Mouse (Mus musculus) heart, postnatal 10 days (tissue): Measurements from ENCODE around the gene Cacna1g. TPM values are rescaled to one million over a fixed set of nuclear protein-coding genes. Genes with fewer than 3 reads are reported as not detected.
"Not testable (repeated sequence)": the region's sequence is repeated elsewhere in the genome, so short reads cannot be mapped to it uniquely, and the experiment has no call there.

Source experiments
- DNase-seq, 2 experiments: peaks; one replicate each; pipeline ENCODE4 v3.0.0; 2021
- intact Hi-C: fragments of 180-260 bp; cut with DNase I; formaldehyde crosslinking; loops from one replicate; pipeline ENCODE4 v1.15.1; 2025
- total RNA-seq, 2 experiments: library from RNA; stranded (reverse); gene quantifications; 2 replicates each; pipeline ENCODE4 v1.2.3; 2021

The Cacna1g gene
- total RNA-seq, 2 experiments from 2014 or later: 33.4 to 41.3 TPM

GRCm38 (mm10) chr11:94412562-94412961, 61.4 kb downstream of the Cacna1g start:
- intact Hi-C loops: loop anchor here (5.0 kb wide), 1 partner anchor 130 kb away; no protein-coding TSS in a partner anchor
- DNase-seq: no peak

DNA sequence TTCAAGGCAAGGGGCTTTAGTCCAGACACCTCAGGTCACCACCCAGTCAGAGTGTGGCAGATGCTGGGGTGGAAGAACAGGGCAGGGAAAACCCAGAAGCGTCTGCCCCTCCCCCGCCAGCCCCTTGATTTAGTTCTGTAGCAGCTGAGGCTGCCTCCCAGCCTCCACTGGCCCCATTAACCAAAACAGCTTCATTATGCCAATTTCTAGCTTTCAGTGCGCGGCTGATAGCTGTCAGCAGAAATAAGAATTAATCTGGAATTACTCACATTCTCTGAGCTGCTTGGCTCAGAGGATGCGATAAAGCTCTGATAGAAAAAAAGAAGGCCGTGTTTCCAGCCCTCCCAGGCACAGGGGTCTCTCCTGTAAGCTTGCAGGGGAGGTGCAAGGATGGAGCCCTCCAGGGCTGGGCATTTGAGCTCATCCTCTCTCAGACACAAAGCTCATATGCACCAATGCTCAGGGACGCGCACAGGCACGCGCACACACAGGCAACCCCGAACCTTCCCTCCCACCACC, 66.1 kb downstream of the Cacna1g start:
- intact Hi-C loops: loop anchor here (10.0 kb wide), 2 partner anchors 173 to 283 kb away; no protein-coding TSS in a partner anchor

DNA sequence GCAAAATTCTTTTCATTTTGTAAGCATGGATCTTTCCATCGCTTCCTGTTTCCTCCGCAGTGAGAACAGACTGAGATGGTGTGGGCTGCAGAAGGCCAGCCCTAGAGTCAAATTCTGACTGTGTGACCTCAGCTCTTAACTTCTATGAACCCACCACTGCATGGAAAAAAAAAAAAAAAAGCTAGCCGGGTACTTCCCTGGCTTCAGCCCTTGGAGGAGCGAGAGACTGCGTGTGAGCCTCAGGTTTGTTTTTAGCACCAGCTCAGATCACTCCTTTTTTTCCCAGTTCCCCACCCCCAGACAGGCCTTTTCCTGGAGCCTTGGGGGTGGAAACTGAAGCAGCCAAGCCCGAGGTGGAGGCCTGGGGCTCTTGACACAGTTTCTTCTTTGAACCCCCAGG, 68.7 kb downstream of the Cacna1g start:
- intact Hi-C loops: loop anchor here (2.0 to 10.0 kb wide), 3 partner anchors 65 to 281 kb away; no protein-coding TSS in a partner anchor
- no peak for DNase-seq

More for the DNA sequence above, 66.1 kb downstream of the Cacna1g start:
- DNase-seq: no peak

- peak; percentile 81 to 91 for DNase-seq
- intact Hi-C loops: loop anchor here (1.0 to 10.0 kb wide), 4 partner anchors 64 to 280 kb away; no protein-coding TSS in a partner anchor
These were observed 69.2 kb downstream of the Cacna1g start for GRCm38 (mm10) chr11:94404641-94405260.

- no peak for DNase-seq
- intact Hi-C loops: loop anchor here (1.0 to 10.0 kb wide), 4 partner anchors 63 to 279 kb away; no protein-coding TSS in a partner anchor
These were observed 69.8 kb downstream of the Cacna1g start for GRCm38 (mm10) chr11:94404178-94404577.

DNA sequence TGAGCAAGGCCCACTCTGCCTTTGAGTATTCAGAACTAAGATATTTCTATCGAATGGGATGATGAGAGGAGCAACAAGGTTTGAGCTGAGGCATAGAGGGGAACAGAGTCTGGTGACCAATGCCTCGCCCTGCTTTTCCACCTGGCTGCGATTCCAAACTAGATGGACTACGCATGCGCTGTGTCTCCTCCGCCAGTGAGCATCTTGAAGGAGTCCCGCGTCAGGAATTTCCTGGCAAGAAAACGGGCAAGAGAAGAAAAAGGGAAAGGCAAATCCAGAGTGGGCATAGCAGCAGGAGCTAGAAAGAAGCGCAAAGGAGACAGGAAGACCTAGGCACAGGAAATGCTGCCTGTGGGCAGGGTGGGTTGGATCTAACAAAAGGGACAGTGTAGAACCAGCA, 70.2 kb downstream of the Cacna1g start:
- intact Hi-C loops: loop anchor here (1.0 to 10.0 kb wide), 4 partner anchors 63 to 279 kb away; no protein-coding TSS in a partner anchor
- no peak for DNase-seq

GRCm38 (mm10) chr11:94402731-94403130, 71.3 kb downstream of the Cacna1g start:
- no peak for DNase-seq
- intact Hi-C loops: loop anchor here (10.0 kb wide), 2 partner anchors 168 to 278 kb away; no protein-coding TSS in a partner anchor

GRCm38 (mm10) chr11:94402029-94402428, 72.0 kb downstream of the Cacna1g start:
- intact Hi-C loops: loop anchor here (10.0 kb wide), 2 partner anchors 167 to 277 kb away; no protein-coding TSS in a partner anchor
- DNase-seq: not testable (repeated sequence)

- DNase-seq: no peak
- intact Hi-C loops: loop anchor here (10.0 kb wide), 2 partner anchors 166 to 276 kb away; no protein-coding TSS in a partner anchor
These were observed 73.0 kb downstream of the Cacna1g start for GRCm38 (mm10) chr11:94400996-94401395.

DNA sequence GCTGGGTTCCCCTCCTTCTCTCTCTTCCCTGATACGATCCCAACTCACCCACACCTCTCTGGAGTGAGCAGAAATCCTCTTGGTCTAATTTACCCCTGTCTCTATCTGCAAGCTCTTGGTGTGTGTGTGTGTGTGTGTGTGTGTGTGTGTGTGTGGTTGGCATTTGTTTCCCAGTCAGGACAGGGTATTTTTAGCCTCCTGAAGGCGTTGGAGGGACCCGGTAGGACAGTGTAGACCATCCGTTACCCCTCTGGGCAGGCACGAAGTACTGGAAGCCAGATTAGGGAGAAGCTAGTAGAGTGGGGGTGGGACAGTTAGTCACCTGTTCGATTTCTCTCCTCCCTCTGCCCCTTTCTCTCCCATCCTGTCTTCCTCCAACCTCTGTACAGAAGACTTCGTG, 79.9 kb downstream of the Cacna1g start:
- peak in 1 of 2 experiments; percentile 24 for DNase-seq
- intact Hi-C loops: no loop called here

- intact Hi-C loops: loop anchor here (2.0 kb wide), 1 partner anchor 39 kb away; no protein-coding TSS in a partner anchor
- not testable (repeated sequence) for DNase-seq
These were observed 80.5 kb downstream of the Cacna1g start for GRCm38 (mm10) chr11:94393490-94393889.

GRCm38 (mm10) chr11:94392672-94393109, 81.3 kb downstream of the Cacna1g start, which contains the start of gene Abcc3:
Gene Abcc3 (minus strand): TSS chr11:94392997.
- intact Hi-C loops: loop anchor here (2.0 kb wide), 1 partner anchor 38 kb away; no protein-coding TSS in a partner anchor

DNA sequence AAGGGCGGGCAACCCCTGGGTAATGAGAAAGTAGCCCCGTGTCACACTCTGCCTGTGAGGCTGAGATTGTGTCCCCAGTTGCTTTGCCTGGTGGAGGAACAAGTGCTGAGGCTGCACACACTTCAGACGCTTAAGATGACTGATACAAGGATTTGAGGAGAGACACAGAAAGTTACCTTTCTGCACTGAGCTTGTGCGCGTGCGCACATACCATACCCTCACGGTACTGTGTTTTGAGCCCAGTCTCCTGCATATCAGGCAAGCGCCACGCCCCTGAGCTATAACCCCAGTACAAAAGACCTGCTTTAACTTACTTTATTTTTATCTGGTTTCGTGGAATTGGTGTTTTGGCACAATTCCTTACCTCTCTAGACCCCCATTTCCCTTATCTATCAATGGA, 82.3 kb downstream of the Cacna1g start:
- intact Hi-C loops: loop anchor here (2.0 kb wide), 1 partner anchor 37 kb away; no protein-coding TSS in a partner anchor
- no peak for DNase-seq

More at GRCm38 (mm10) chr11:94392672-94393109, 81.3 kb downstream of the Cacna1g start, which contains the start of gene Abcc3:
- peak; percentile 43 to 47 for DNase-seq

GRCm38 (mm10) chr11:94390825-94391224, 83.2 kb downstream of the Cacna1g start:
- no peak for DNase-seq
- intact Hi-C loops: no loop called here

GRCm38 (mm10) chr11:94389724-94390396, 84.1 kb downstream of the Cacna1g start:
- no peak for DNase-seq
- intact Hi-C loops: no loop called here

GRCm38 (mm10) chr11:94389021-94389420, 85.0 kb downstream of the Cacna1g start:
- intact Hi-C loops: no loop called here
- no peak for DNase-seq

- no peak for DNase-seq
- intact Hi-C loops: no loop called here
These were observed 86.2 kb downstream of the Cacna1g start for GRCm38 (mm10) chr11:94387756-94388155.

- intact Hi-C loops: no loop called here
- DNase-seq: peak; percentile 49 to 58
These were observed 87.8 kb downstream of the Cacna1g start for GRCm38 (mm10) chr11:94385977-94386771.

DNA sequence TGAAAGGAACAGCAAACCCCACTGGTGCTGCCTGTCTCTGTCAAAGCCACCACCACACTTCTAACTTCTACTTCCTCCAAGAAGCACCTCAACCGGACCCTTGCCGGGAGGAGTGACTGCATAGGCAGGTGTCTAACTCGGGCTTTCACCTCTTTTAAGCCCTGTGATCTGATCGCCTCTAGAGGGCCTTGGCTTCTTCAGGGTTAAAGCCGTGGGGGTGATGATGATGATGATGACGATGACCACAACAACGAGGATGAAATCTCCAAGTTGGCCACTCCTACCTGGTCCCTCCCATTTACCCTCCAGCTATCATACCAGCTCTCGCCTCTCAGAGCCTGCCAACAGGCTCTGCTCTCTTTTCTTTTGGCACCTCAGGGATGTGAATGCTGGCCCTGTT, 94.3 kb downstream of the Cacna1g start:
- intact Hi-C loops: no loop called here
- no peak for DNase-seq

- intact Hi-C loops: no loop called here
- no peak for DNase-seq
These were observed 94.9 kb downstream of the Cacna1g start for GRCm38 (mm10) chr11:94379061-94379460.
